Mouse (Mus musculus) neutrophil, adult 5-6 weeks (primary cell): ENCODE measurements around the gene Ndufs3. TPM values are rescaled to one million over a fixed set of nuclear protein-coding genes. Genes with fewer than 3 reads are reported as not detected.
"Not testable (repeated sequence)": the region's sequence is repeated elsewhere in the genome, so short reads cannot be mapped to it uniquely, and the experiment has no call there.

Source experiments
- ATAC-seq: fragments of 151-379, 151-347 bp; 2 replicates; pipeline ENCODE4 v1.8.0; 2017; ENCODE audit warnings: mild to moderate bottlenecking, moderate TSS enrichment; ENCODE audit not compliant: insufficient number of reproducible peaks, poor library complexity, low FRiP score, severe bottlenecking; ENCODE audit errors: extremely low read depth
- total RNA-seq: library from RNA; stranded (forward); fragments of 200-1000 nt; gene quantifications from 2 replicates; pipeline ENCODE4 v1.2.3, GENCODE M21; 2017

The Ndufs3 gene
- total RNA-seq, 1 experiment from 2014 or later: 66.7 TPM

DNA sequence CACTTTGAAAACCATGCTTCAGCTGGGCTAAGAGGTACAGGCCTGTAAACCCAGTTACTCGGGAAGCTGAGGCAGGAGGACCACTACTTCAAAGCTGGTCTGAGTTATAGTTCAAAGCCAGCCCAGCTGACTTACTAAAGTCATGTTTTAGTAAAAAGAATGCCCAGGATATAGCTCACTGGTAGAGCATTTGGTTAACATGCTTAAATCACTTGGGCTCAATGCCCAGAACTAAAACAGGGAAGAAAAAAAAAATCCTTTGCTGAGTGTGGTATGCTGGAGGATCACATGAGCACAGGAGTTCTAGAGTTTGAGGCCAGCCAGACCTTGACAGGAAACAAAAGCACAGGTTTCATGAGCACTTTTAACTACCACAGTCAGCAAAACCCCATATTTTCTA is 7.0 kb upstream of the Ndufs3 start:
- ATAC-seq: no peak

- ATAC-seq: no peak
Observed at GRCm38 (mm10) chr2:90910861-90911260, 6.2 kb upstream of the Ndufs3 start.

DNA sequence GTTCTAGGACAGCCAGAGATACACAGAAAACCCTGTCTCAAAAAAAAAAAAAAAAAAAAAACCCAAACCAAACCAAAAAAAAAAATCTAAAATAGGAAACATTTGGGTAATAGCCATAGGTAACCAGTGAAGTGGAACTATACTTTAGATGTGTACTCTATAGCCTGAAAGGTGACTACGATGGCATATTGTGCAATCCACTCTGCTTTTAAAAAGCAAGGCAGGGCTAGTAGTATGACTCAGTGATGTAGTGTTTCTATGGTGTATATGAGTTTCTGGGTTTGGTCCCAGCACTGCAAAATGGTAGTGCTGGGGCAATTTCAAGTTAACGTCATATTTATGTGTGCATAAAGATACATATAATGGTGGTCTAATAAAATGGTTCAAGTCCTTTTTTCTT is 2.1 kb upstream of the Ndufs3 start:
- no peak for ATAC-seq

GRCm38 (mm10) chr2:90904856-90905224 is 213 bp upstream of the Ndufs3 start:
- no peak for ATAC-seq

- ATAC-seq: no peak
Observed at GRCm38 (mm10) chr2:90903398-90903797, 1.2 kb downstream of the Ndufs3 start.

- ATAC-seq: not testable (repeated sequence)
Observed at GRCm38 (mm10) chr2:90894299-90894677, 10.3 kb downstream of the Ndufs3 start.

- no peak for ATAC-seq
Observed at GRCm38 (mm10) chr2:90893673-90894298, 10.8 kb downstream of the Ndufs3 start.

DNA sequence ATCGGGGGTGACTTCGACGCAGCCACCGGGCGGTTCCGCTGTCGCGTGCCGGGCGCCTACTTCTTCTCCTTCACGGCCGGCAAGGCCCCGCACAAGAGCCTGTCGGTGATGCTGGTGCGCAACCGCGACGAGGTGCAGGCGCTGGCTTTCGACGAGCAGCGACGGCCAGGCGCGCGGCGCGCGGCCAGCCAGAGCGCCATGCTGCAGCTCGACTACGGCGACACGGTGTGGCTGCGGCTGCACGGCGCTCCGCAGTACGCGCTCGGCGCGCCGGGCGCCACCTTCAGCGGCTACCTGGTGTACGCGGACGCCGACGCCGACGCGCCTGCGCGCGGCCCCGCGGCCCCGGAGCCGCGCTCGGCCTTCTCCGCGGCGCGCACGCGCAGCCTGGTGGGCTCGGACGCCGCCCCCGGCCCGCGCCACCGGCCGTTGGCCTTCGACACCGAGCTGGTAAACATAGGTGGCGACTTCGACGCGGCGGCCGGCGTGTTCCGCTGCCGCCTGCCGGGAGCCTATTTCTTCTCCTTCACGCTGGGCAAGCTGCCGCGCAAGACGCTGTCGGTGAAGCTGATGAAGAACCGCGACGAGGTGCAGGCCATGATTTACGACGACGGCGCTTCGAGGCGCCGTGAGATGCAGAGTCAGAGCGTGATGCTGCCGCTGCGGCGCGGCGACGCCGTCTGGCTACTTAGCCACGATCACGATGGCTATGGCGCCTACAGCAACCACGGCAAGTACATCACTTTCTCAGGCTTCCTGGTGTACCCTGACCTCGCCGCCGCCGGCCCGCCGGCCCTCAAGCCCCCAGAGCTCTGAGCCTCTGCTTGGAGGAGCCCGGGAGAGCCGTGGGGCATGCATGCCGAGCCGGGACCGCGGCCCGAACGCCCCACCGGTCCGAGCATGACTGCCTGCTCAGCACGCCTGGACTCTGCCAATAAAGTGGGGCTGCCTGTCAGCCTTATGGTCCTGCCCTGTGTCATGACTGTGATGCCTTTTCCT is 14.8 kb downstream of the Ndufs3 start:
- 0 out of 2 replicates have a peak, but pooled peaks have one; percentile 9 for ATAC-seq

DNA sequence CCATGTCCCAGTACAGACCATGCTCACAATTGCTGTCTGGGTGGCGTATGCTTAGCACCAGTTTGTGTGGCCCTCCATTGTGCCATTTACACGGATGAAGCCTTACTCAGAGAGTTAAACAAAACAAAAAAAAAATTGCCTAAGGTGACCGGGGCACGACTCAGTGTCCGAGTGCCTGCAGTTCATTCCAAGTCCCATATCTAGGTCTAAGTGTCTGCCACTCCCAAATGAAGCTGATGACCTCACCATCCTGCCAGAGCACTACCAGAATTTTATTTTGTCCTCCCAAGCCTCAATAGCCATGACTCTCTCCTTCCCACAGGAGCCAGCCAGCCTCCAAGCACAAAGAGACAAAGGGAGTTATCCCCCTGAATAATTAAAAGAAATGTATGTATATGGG is 17.0 kb downstream of the Ndufs3 start:
- ATAC-seq: no peak

DNA sequence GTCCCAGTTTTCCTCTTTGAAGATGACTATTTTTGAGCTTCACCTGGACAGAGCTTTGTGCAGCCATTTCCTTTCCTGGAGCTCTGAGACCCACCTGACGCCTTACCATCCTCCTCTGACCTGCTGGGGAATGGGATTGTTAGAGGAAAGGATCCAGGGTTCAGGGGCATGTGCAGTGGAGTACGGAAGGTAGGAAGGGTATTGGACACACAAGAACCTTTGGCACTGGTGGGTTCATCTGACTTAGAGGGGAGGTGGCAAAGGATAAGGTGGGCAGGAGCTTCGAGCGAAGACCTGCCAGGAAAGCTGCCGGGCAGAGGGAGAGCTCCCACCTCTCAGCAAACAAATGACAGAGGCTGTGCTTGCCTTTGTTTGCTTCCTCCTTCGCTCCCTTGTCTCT is 18.2 kb downstream of the Ndufs3 start:
- no peak for ATAC-seq

GRCm38 (mm10) chr2:90885218-90886041 is 19.2 kb downstream of the Ndufs3 start, which contains the start of gene C1qtnf4:
TSS of gene C1qtnf4 (plus strand) at chr2:90885860.
- ATAC-seq: no peak

DNA sequence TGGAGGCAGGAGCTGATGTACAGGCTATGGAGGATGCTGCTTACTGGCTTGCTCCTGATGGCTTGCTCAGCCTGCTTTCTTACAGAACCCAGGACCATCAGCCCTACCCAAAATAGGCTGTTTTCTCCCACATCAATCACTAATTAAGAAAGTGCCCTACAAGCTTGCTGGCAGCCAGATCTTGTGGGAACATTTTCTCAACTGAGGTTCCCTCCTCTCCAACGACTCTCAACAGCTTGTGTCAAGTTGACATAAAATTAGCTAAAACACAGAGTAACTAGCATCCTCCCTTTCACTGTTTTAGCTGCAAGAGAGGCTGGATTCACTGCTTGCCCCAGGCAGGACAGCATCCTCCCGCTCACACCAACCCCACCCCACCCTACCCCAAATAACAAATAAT is 22.8 kb downstream of the Ndufs3 start:
- ATAC-seq: no peak

GRCm38 (mm10) chr2:90880144-90880785 is 24.4 kb downstream of the Ndufs3 start:
- no peak for ATAC-seq

GRCm38 (mm10) chr2:90879419-90879818 is 25.2 kb downstream of the Ndufs3 start:
- ATAC-seq: no peak

DNA sequence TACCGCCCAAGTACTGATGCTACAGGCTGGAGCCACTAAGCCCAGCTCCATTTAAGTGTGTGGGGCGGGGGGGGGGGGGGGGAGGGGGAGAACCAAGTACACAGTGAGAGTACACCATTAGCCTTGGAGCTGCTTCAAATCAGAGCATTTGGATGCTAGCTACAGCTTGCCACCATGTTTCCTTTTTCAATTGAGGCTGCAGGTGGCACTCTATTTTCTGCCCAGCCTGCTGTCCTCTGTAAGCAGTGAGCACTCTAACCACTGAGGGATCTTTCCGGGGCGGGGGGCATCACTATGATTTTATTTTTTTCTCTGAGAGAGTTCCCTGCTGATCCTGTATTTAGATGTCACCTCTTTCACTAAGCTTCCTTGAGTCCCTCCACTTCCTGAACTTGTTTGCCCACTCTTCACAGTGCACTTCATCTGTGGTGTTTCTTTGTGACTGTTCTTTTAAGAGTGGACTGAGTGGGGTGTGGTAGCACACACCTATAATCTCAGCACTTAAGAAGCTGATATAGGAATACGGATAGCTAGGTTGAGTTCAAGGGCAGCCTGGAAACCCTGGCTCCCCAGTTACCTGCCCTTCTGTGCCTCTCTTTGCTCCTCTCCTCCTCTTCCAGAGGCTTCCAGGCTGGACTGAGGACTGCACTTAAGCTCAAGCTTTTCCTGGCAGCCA is 26.9 kb downstream of the Ndufs3 start:
- no peak for ATAC-seq

GRCm38 (mm10) chr2:90875239-90875638 is 29.4 kb downstream of the Ndufs3 start:
- no peak for ATAC-seq

DNA sequence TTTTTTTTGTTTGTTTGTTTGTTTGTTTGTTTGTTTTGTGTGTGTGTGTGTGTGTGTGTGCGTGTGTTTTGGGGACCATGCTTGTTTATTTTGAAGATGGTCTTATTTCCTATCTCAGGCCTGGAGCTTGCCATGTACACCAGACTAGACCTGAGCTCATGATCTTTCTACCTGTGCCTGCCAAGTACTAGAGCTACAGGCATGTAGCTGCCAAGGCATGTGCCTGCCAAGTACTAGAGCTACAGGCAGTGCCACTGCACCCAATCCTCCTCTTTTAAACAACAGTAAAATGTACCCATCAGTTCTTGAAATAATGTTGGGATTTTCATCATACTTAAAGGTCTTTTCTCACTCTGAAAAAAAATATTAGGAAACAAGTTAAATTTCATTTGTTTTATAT is 30.6 kb downstream of the Ndufs3 start:
- ATAC-seq: no peak

- ATAC-seq: no peak
Observed at GRCm38 (mm10) chr2:90871180-90871961, 33.3 kb downstream of the Ndufs3 start.
